ENCODE assay signal across 11 mouse cellular contexts in genomic region chr15:92434605-92435004, GRCm38 (mm10). TPM values are rescaled to one million over a fixed set of nuclear protein-coding genes. Genes with fewer than 3 reads are reported as not detected.
DNase-seq lines count a peak whose midpoint lies in the region; ATAC-seq and TF ChIP-seq lines count a peak whose summit lies in the region.
"Had no signal": no experiment of that assay in that cellular context is flagged by ENCODE, and none has a peak within 500 bp of the region (broad histone marks: within the 10 kb centered on the region; RNA-seq: fewer than 3 reads in every experiment).

No protein-coding gene starts in this region.

- H3K9me3 ChIP-seq in forebrain, embryonic 14.5 days (replicated peaks; ENCODE audit: control insufficient read depth, low read length): no peaks in the 10 kb centered on the region
- H3K9me3 ChIP-seq in forebrain, embryonic 10.5 days: no peaks in the 10 kb centered on the region
- H3K9me3 ChIP-seq in liver, embryonic 12.5 days (replicated peaks): no peaks in the 10 kb centered on the region
- no peaks in the 10 kb centered on the region for H3K9me3 ChIP-seq in kidney, embryonic 15.5 days (replicated peaks)
- H3K9me3 ChIP-seq: embryonic facial prominence, embryonic 15.5 days; limb, embryonic 13.5 days had no signal

- TF ChIP-seq CTCF in liver, adult 2 months (IDR thresholded peaks at IDR 0.05; ENCODE audit: low read depth, low read length): peak; percentile 27; the same call in 1 of the 2 replicates

- no peaks in the 10 kb centered on the region for H3K27me3 ChIP-seq in forebrain, embryonic 14.5 days (replicated peaks; ENCODE audit: control insufficient read depth, insufficient read depth, low read length)
- H3K27me3 ChIP-seq in forebrain, embryonic 10.5 days (ENCODE audit: poor library complexity, severe bottlenecking): no peaks in the 10 kb centered on the region
- no peaks in the 10 kb centered on the region for H3K27me3 ChIP-seq in liver, adult 2 months (ENCODE audit: control insufficient read depth, insufficient read depth, low read length)
- no peaks in the 10 kb centered on the region for H3K27me3 ChIP-seq in liver, embryonic 12.5 days (replicated peaks)
- no peaks in the 10 kb centered on the region for H3K27me3 ChIP-seq in kidney, embryonic 15.5 days
- H3K27me3 ChIP-seq: embryonic facial prominence, embryonic 15.5 days; limb, embryonic 13.5 days had no signal

- H3K4me3 ChIP-seq in forebrain, embryonic 14.5 days (ENCODE audit: low read depth, low read length): no peak overlapping the region
- H3K4me3 ChIP-seq in forebrain, embryonic 10.5 days: no peak overlapping the region
- no peak overlapping the region for H3K4me3 ChIP-seq in liver, adult 2 months (ENCODE audit: insufficient read depth, low read depth, low read length)
- no peak overlapping the region for H3K4me3 ChIP-seq in liver, embryonic 12.5 days
- no peak overlapping the region for H3K4me3 ChIP-seq in kidney, embryonic 15.5 days (replicated peaks)
- H3K4me3 ChIP-seq: embryonic facial prominence, embryonic 15.5 days; limb, embryonic 13.5 days had no signal

- no peak for TF ChIP-seq POLR2A in liver, adult 2 months (IDR thresholded peaks at IDR 0.05; ENCODE audit: extremely low read depth, insufficient read depth, low read length)

- H3K9ac ChIP-seq in forebrain, embryonic 14.5 days (ENCODE audit: low read length): no peak overlapping the region
- H3K9ac ChIP-seq in liver, adult 2 months (ENCODE audit: low read depth, low read length): no peak overlapping the region
- H3K9ac ChIP-seq in liver, embryonic 12.5 days: no peak overlapping the region
- no peak overlapping the region for H3K9ac ChIP-seq in kidney, embryonic 15.5 days
- H3K9ac ChIP-seq: embryonic facial prominence, embryonic 15.5 days; limb, embryonic 13.5 days had no signal

- no peaks in the 10 kb centered on the region for H3K79me2 ChIP-seq in liver, adult 2 months (ENCODE audit: control insufficient read depth, insufficient read depth, low read length)

- ATAC-seq in forebrain, embryonic 14.5 days: no peak
- no peak for ATAC-seq in liver, embryonic 12.5 days
- no peak for ATAC-seq in kidney, embryonic 15.5 days (replicated peaks; ENCODE audit: low FRiP score)

- DNase-seq in forebrain, embryonic 14.5 days (ENCODE audit: low spot score): peak; percentile 88
- no peak for DNase-seq in forebrain, embryonic 10.5 days (ENCODE audit: extremely low spot score, low spot score)
- DNase-seq in liver, adult 2 months (ENCODE audit: extremely low read depth, low read depth, low spot score): peak; percentile 10
- DNase-seq in brain, adult 2 months (ENCODE audit: low read depth, low spot score): peak; percentile 57
- peak; percentile 34 for DNase-seq in mesoderm, embryonic 11.5 days (ENCODE audit: low read depth, low spot score)
- no peak for DNase-seq in ovary, postnatal 10 days (ENCODE audit: low spot score)
- DNase-seq: adrenal gland, postnatal 36 days had no signal

- H3K4me2 ChIP-seq in forebrain, embryonic 14.5 days (ENCODE audit: low read length): no peak overlapping the region
- no peak overlapping the region for H3K4me2 ChIP-seq in liver, embryonic 12.5 days
- no peak overlapping the region for H3K4me2 ChIP-seq in kidney, embryonic 15.5 days
- H3K4me2 ChIP-seq: embryonic facial prominence, embryonic 15.5 days; limb, embryonic 13.5 days had no signal

- WGBS in forebrain, embryonic 14.5 days: 4% methylated on average over 6 of the region's 6 CpGs
- 9% methylated on average over 6 of the region's 6 CpGs for WGBS in forebrain, embryonic 10.5 days
- WGBS in liver, adult 2 months: 7% methylated on average over 6 of the region's 6 CpGs
- whole genome bisulfite sequencing in liver, embryonic 12.5 days (ENCODE audit: insufficient replicate concordance): 7% methylated on average over 6 of the region's 6 CpGs
- 7% methylated on average over 6 of the region's 6 CpGs for WGBS in kidney, embryonic 15.5 days

- H3K36me3 ChIP-seq in forebrain, embryonic 14.5 days (ENCODE audit: control insufficient read depth, insufficient read depth, low read length): no peaks in the 10 kb centered on the region
- no peaks in the 10 kb centered on the region for H3K36me3 ChIP-seq in forebrain, embryonic 10.5 days (replicated peaks)
- no peaks in the 10 kb centered on the region for H3K36me3 ChIP-seq in liver, adult 2 months (ENCODE audit: control insufficient read depth, insufficient read depth, low read length)
- H3K36me3 ChIP-seq in liver, embryonic 12.5 days: no peaks in the 10 kb centered on the region
- no peaks in the 10 kb centered on the region for H3K36me3 ChIP-seq in kidney, embryonic 15.5 days
- H3K36me3 ChIP-seq: embryonic facial prominence, embryonic 15.5 days; limb, embryonic 13.5 days had no signal

- H3K27ac ChIP-seq in forebrain, embryonic 14.5 days (ENCODE audit: low read depth, low read length): no peak overlapping the region
- no peak overlapping the region for H3K27ac ChIP-seq in forebrain, embryonic 10.5 days
- H3K27ac ChIP-seq in liver, adult 2 months (replicated peaks; ENCODE audit: insufficient read depth, low read depth, low read length): no peak overlapping the region
- H3K27ac ChIP-seq in liver, embryonic 12.5 days: no peak overlapping the region
- H3K27ac ChIP-seq in kidney, embryonic 15.5 days: no peak overlapping the region
- H3K27ac ChIP-seq: embryonic facial prominence, embryonic 15.5 days; limb, embryonic 13.5 days had no signal

- no peaks in the 10 kb centered on the region for H3K4me1 ChIP-seq in forebrain, embryonic 14.5 days (ENCODE audit: control insufficient read depth, insufficient read depth, low read length)
- H3K4me1 ChIP-seq in forebrain, embryonic 10.5 days: peaks cover 5% of the 10 kb centered on the region; the same call in 1 of the 2 replicates
- no peaks in the 10 kb centered on the region for H3K4me1 ChIP-seq in liver, adult 2 months (ENCODE audit: control insufficient read depth, insufficient read depth, low read length)
- H3K4me1 ChIP-seq in liver, embryonic 12.5 days: no peaks in the 10 kb centered on the region
- H3K4me1 ChIP-seq in kidney, embryonic 15.5 days: no peaks in the 10 kb centered on the region
- H3K4me1 ChIP-seq: embryonic facial prominence, embryonic 15.5 days; limb, embryonic 13.5 days had no signal

RNA-seq across cellular contexts. Expression of gene Pdzrn4, which starts 37.9 kb away (rescaled TPM):
- 13.5 and 17.8 TPM in 2 replicates for polyA plus RNA-seq in forebrain, embryonic 14.5 days (2014; fragmentation: Nextera tagmentation; extraction: Ambion mirVana)
- polyA plus RNA-seq in forebrain, embryonic 10.5 days (2016; fragmentation: Nextera tagmentation; extraction: Ambion mirVana): 1.4 and 1.5 TPM in 2 replicates
- total RNA-seq in liver, adult 2 months (2014; rRNA removed): not detected in 2 replicates
- polyA plus RNA-seq in liver, adult 2 months (2012; rRNA removed): not detected in 2 replicates
- polyA plus RNA-seq in liver, embryonic 12.5 days (2016; fragmentation: Nextera tagmentation; extraction: Ambion mirVana): 0.17 TPM in 1 of 2 replicates, not detected in the other
- 2.4 and 3.0 TPM in 2 replicates for polyA plus RNA-seq in kidney, embryonic 15.5 days (2015; fragmentation: Nextera tagmentation; extraction: Ambion mirVana)
- total RNA-seq: adrenal gland, postnatal 36 days had no signal

Comparison
In these comparisons a context has a peak if more than half of its experiments do, and no peak if none do; other contexts are left out.
1. DNase-seq: peak in forebrain, embryonic 14.5 days (single experiment), liver, adult 2 months (single experiment), brain, adult 2 months (single experiment) and mesoderm, embryonic 11.5 days (single experiment); none in forebrain, embryonic 10.5 days (single experiment) and ovary, postnatal 10 days (single experiment).